Mouse (Mus musculus): ENCODE measurements around the gene Rcn2.
"Not testable (repeated sequence)": the region's sequence is repeated elsewhere in the genome, so short reads cannot be mapped to it uniquely, and the experiment has no call there.

The Rcn2 gene

DNA sequence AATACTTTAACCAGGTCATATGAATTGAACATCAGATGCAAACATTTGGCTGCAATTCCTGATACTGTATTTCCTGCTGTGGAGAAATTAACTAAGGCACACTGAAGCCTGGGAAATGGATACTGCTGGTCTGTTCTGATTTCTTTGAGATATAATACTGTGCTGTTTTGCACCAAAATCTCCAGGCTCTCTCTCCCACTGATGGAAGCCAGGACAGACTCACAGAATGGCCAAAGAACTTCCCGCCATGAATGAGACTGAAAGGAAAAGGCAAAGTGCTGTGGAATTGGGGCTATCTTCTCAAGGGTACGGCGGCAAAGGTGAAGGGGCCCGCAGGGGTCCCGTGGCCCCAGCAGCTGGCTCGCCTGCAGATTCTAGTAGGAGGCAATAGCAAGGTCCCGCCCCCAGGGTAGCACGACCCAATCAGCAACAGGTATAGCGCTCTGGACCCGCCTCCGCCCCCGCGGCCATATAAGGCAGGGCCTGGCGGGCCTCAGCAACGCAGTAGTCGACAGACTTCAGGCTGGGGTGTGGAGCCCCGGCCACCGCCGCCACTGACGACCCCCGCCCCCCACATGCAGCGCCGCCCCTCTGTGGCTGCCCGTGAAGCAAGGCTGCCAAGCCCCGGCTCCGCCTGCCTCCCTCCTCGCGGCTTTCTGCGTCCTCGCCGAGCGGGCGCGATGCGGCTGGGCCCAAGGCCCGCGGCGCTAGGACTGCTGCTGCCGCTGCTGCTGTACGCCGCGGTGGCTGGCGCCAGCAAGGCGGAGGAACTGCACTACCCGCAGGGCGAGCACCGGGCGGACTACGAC is at the start of gene Rcn2:
Gene Rcn2 (plus strand): TSS at position 474 of the 809 bp plus-strand sequence.
- DNase-seq (ENCODE audit: extremely low spot score): peak; percentile 97

DNA sequence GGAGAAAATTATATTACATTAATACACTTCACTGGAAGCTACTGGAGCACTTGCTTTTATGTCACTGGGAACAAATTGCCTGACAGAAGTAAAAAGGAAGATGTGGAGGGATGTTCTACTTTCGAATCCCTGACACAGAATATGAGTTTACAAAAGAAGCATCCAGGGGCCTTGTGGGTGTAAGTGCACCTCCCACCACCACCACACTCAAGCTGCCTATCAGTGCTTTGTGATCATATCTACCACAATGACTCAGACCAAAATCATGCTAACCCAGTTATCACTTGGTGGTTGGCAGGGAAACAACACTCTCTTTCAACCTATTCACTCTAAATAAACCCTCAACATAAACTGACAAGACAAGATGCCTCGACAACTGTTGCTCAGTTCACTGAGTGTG is 37.0 kb upstream of the Rcn2 start:
- not testable (repeated sequence) for DNase-seq (ENCODE audit: extremely low spot score)

DNA sequence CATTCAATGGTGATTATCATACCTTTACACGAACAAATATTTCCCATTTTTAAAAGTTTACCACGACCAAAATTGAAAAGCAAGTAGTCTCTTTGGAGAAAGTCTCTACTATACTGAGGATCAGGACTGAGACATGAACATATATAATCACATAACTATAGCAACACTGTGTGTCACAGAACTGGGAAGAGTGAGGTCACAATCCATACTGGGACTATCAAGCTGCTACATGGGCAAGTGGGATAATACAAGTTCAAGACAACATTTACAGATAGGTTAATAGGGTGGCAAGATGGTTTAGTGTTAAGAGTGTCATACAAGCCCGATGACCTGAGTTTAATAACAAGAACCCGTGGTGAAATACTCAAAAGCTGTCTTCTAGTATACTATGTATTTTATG is 31.2 kb upstream of the Rcn2 start, which contains the start of gene 4930563M21Rik:
Gene 4930563M21Rik (minus strand): TSS at position 101 of the 400 bp plus-strand sequence.
- DNase-seq (ENCODE audit: extremely low spot score): no peak

DNA sequence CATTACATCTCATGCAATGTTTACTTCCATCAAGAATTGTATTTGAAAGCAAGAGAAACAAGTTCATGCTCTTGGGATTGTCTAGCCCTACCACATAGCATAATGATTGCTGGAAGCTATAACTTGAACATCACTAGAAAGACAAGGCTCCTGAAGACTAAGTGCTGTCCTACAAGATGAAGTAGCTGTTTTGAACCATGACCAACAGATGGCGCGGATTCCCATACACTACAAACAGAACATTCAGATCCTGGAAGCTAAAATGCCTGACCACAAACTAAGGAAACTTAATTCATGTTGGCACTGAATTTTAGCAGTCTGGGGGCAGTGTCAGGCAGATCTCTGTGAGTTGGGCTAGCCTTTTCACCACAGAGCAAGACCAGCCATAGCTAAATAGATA is 16.9 kb upstream of the Rcn2 start:
- no peak for DNase-seq (ENCODE audit: extremely low spot score)

DNA sequence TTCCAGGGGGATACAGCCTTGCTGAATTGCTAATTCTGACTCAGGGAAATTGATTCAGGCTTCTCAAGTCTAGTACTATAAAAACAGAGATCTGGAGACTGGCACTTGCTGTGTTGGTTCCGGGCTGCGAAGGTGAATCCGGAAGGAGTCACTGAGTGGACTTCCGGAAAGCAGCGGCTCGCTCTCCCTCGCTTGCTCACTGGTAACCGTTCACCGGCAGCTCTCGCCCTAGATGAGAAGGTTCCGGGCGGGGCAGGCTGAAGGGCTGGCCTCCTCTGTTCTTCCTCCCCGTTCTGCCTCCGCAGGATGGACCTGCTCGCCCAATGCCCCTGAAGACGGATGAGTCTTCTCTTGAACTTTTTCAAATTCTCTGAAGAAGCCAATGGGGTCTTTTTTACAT is 14.4 kb upstream of the Rcn2 start:
- DNase-seq (ENCODE audit: extremely low spot score): no peak

DNA sequence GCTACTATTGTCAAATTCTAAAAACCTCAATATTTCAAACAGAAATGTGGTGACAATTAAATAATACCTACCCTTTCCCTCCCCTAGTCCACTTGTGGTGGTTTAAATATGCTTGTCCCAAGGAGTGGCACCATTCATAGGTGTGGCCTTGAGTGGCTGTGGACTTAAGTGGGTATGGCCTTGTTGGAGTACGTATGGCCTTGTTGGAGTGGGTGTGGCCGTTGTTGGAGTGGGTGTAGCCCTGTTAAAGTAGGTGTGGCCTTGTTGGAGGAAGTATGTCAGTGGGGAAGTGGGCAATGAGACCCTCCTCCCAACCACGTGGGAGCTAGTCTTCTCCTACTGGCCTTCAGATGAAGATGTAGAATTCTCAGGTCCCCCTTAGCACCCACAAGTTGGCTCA is 9.4 kb upstream of the Rcn2 start:
- DNase-seq (ENCODE audit: extremely low spot score): no peak

DNA sequence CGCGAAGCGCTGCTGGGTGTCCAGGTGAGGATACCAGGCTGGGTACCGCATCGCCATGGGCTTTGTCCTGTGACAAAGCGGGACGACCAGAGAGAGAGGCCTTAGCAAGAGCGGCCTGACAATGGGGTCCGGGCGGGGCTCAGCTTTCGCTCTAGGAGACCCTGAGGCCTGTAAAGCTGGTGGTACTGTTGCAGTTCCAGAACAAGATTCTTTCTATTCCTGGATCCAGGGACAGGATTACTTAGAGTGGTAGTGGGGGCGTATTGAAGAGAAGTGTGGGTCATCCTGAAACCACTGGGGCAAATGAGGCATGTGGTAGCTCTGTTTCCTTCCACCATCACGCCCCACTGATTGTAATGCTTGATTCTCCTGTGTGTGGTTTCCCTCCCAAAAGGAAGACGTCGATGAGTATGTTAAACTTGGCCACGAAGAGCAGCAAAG is 556 bp downstream of the Rcn2 start:
- no peak for DNase-seq (ENCODE audit: extremely low spot score)

DNA sequence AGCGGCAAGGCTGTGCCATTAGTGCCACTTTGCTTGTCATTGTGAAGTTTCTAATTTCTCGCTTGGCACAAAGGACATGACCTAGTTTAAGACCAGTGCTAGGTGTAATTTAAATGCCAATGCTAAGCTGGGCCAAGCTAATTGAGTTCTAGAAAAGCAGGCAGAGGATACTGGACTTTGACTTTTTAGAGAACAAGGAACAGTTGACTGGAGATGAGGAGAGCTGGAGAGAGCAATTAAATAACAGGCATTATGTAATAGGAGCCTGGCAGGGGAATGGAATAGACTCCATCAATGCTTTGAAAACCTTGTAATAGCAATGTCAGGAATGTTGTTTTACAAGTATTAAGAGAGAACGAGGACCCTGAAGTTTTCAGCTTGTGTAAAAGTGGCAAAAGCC is 12.2 kb downstream of the Rcn2 start:
- no peak for DNase-seq (ENCODE audit: extremely low spot score)

DNA sequence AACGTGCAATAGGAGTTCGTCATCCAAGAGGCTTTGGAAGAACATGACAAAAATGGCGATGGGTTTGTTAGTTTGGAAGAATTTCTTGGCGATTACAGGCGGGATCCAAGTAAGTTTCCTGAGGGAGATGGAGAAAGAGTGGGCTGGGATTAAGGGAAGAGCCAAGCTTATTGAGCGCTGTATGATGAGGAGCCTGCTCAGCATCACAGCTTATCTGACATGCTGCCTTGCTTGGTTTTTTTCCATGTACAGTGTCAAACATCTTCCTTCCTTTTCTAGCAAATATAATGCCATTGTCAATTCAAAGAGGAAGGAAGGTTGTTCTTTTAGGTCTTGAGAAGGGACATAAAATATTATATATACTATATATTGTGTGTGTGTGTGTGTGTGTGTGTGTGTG is 14.5 kb downstream of the Rcn2 start:
- DNase-seq (ENCODE audit: extremely low spot score): no peak

DNA sequence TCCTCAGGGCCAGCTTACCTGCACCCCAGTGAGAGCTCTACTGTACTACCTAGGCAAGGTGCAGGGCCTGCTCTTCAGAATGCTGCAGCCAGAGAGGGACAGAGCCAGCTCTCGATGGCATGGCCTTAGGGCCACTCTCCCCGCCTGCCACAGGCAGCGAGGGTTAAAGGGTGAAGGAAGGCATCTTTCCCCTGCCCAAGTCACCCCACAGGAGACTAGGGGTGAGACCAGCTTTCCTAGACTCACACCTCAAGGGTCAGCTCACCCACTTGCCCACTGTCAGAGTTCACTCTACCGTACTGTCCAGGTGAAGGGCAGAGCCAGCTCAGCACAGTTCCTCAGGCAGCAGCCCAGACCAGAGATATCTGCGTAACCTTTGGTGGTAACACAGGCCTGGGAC is 20.7 kb downstream of the Rcn2 start:
- DNase-seq (ENCODE audit: extremely low spot score): no peak

DNA sequence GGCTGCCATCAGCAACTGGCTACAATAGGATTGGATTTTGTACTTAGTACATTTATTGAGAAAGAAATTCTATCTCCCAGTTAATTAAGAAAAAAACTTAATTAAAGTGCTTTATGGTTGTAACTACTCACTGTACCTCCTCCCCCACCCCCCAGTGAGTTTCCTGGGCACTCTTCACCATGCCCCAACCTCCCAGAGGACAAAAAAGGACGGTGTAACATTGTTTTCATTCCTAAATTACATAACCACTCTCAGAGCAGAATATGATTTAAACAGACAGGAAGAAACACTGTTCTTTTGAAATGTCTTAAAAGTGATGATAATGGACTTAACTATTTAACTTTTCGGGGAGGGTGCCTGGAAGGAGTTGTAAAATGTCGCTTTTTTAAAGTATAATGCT is 23.4 kb downstream of the Rcn2 start:
- no peak for DNase-seq (ENCODE audit: extremely low spot score)

DNA sequence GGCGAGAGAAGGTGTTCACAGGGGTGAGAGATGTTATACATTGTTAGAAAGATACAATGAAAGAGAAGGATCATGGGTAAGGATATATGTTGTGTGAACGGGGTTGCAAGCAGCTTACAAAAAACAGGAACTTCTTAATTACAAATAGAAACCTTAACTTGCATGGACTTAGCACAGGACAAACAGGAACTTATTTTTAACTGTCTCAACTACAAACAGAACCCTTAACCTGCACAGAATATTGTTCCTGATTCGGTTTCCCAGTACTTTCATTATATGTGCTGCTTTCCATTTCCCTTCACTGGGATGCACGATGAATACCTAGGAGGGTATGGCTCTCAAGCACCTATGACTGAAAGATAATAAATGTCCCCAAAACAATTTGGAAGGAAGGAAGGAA is 26.3 kb downstream of the Rcn2 start:
- DNase-seq (ENCODE audit: extremely low spot score): no peak

DNA sequence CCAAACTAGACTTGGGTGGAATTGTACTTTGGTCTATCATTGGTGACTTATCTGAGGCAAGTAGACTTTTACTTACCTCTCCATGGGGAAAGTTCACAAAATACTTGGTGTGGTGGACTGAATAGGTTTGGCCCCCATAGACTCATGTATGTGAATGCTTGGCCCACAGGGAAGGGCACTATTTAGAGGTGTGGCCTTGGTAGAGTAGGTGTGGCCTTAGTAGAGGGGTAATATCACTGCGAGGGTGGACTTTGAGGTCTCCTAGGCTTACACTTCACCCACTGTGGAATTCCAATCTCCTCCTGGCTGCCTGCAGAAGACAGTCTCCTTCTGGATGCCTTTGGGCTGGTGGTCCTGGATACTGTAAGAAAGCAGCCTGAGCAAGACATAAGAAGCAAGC is 27.0 kb downstream of the Rcn2 start:
- no peak for DNase-seq (ENCODE audit: extremely low spot score)

DNA sequence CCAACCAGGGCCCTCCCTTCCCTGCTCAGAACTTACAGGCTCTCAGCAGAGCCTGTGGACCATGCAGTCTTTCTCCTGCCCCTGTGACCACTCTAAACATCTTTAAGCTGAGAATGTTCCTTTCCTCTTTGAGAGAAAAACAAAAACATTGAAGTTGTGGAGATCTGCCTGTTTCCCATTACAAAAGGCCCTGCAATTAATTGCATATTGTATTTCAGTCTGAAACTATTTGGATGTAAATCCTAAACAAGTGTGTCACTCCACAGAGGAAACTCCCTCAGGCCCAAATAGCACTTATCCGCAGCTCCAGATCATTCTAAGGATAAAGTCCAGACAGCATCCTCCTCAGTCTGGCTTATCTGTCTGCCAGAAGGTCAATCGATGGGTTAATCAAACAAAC is 31.2 kb downstream of the Rcn2 start:
- no peak for DNase-seq (ENCODE audit: extremely low spot score)

DNA sequence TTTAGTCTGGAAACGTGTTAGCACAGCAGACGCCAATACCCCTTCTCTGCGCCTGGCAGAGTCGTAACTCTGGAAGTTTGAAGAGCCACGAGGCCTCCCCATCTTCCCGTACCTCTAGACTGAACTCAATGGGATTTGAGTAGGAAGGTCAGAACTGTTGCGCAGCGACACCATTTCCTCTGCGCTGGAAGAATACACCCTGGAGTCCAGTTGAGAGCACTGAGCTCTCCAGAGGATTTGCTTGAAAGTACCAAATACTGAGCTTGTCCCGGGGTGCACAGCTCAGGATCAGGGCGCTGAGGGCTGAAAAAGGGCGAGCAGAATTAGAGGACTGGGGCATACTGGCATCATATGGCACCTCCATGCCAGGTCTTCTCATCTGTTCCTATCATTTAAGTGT is 33.2 kb downstream of the Rcn2 start:
- no peak for DNase-seq (ENCODE audit: extremely low spot score)

DNA sequence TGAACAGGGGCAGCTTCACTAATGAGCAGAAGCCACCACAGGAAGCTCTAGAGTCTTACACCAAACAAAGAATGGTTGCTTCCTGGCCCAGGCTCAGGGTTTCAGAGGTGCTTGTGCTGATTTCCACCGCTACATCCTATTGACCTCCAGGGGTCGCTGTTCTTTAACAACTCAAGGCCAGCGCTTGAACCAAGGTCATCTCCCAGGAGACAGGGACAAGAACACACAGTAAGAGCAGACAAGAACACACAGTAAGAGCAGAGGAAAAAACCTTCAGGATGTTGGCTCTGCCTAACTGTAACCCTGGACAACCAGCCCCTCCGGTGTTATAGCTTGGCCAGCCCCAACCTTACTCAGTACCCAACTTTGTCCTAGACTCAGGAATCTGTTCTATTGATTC is 33.6 kb downstream of the Rcn2 start:
- DNase-seq (ENCODE audit: extremely low spot score): peak; percentile 75

DNA sequence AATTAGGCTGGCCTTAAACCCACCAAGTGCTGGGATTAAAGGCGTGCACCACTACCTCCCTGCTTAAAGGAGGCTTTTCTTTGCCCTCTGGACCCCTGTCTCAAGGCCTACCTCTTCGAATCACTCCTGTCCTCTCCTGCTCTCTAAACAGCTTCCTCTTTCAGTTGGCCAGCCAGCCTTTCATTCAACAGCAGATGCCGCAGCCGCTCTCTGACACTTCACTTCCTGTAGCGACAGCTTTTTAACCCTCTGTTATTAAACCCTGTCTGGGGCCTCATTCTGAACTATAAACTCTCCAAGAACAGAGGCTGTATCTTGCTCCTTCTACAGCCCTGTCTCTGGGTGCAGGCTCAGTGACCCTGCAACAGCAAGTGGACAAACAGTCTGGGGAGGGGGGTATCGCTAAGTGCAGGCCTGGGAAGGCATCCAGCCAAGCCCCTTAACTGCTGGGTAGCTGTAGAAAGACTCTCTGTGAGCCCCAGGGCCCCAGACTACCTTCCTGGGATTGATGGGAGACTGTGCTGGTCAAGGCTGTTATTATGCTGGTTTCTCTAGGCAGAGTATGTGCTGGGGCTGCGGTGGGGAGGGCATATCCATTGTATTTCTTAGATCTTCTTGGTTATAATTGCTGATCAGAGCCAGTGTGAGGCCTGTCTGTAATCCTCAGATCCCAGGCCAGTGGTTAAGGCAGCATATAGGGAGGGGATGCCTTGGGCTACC is 34.4 kb downstream of the Rcn2 start:
- peak; percentile 25 for DNase-seq (ENCODE audit: extremely low spot score)

DNA sequence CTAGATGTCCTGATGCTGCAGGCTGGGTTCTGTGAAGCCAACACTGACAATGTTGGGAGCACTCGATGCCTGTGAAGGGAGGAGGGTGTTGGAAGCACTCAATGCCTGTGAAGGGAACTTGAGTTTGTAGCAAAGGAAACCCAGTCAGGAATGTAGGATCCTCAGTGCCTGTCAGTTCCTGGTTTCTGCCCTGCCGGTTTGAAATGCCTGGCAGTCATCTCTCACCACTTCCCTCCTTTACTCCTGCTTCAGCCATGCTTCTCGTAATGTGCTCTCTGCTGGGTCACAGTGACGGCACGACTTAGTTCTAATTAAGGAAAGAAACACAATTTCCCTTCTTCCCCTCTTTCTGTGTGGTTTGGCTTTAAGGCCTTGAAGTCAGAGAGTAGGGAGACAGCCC is 37.9 kb downstream of the Rcn2 start:
- DNase-seq (ENCODE audit: extremely low spot score): no peak

DNA sequence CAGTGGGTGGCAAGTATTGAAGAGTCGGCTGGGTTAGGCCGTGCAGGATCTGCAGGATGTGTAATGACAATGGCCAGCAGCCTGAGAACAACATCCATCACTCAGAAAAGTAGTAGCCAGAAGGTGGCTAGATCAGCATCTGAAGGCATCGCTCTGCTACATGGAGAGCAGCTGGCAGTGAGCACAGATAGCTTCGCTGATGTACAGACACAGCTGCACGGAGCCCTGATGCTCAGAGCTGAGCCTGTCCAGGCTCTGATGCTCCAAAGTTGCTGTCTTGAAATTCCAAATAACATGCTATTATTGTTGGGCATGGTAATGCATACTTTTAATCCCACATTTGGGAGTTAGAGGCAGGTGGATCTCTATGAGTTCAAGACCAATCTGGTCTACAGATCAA is 44.9 kb downstream of the Rcn2 start:
- DNase-seq (ENCODE audit: extremely low spot score): no peak

DNA sequence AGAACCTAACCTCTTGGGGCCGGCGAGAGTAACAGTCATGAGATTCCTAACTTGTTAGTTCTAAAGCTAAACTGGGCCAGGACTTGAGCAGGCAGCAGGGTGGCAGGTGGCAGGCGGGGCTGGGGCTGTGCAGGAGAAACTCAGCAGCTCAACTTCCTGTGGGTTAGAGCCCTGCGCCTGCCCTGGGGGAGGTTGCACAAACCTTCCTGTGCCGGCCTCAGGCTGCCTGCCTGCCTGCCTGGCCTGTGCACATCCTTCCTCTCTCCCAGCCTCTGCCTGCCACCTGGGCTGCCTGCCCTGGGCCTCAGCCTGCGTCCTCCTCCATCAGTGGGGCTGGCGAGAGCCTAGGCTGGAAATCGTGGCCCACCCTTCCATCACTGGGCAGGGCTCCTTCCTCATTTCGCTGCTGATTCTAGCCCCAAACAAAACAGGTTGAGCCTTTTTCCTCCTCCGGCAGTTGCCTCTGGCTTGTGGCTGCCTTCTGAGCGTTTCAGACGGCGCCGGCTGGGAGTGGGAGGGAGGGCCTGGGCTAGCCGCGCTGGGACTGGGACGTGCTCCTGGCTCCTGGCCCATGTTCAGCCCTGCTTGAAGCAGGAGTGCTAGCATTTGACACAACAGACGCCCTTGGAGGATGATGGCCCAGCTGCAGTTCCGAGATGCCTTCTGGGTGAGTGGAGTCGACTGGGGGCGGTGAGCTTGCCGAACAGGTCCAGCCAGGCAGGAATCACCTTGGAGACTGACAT is 48.3 kb downstream of the Rcn2 start, which contains the start of gene Pstpip1:
Gene Pstpip1 (plus strand): TSS at position 185 of the 743 bp plus-strand sequence.
- peak; percentile 22 for DNase-seq (ENCODE audit: extremely low spot score)

DNA sequence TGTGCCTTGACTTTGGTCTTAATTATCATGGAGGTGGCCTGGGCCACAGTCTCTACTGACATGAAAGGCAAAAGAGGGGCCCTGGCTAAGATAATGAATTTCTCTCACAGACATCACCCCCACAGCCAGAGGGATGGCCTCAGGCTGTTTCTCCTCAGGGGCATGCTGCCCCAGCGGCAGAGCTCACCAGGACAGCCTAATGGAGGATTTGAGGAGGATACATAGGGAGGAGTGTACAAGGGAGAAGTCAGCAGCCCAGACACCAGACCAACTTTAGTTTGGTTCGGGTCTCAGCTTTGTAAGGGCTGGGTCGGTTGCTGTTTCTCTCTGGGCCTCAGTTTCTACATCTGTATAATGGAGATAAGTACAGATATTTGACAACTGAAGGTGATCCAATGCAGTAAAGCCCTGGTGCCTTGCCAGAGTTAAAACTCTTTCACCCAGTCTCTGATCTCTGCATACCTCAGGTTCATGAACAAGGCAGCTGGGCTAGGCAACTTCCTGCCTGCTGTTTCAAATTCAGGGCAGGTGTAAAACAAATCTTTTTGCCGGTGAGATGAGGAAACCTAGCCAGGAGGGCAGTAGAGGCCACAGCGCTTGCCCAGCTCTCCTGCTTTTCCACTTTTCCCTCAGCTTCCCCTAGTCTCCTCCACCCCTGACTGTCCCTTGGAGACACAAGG is 49.0 kb downstream of the Rcn2 start:
- no peak for DNase-seq (ENCODE audit: extremely low spot score)

DNA sequence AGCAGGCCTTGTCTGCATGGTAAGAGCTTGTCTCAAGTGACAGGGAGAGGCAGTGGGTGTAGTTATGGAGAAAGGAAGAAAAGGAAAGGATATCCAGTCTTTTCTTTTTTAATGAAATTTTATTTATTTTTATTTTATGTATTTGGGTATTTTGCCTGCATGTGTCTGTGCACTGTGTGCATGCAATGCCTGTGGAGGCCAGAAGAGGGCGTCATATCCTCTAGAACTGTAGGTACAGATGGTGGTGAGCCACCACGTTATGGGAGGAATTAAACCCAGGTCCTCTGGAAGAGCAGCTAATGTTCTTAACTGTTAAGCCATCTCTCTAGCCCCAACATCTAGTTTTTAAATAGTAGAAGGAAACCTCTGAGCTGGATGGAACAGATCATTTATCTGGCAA is 50.5 kb downstream of the Rcn2 start:
- no peak for DNase-seq (ENCODE audit: extremely low spot score)

Data from embryo, embryonic 9.5 days (tissue).